Mouse (Mus musculus) limb, embryonic 13.5 days (tissue): Measurements from ENCODE around the gene Olfr895. TPM values are rescaled to one million over a fixed set of nuclear protein-coding genes. Genes with fewer than 3 reads are reported as not detected.

Experiments used
- ATAC-seq: fragments of 200-750 bp; cut with Nextera tagmentation; 2 replicates; pipeline ENCODE4 v1.8.0; 2017; ENCODE audit warnings: low read depth, moderate number of reproducible peaks, moderate TSS enrichment; ENCODE audit not compliant: low FRiP score
- H3K27ac ChIP-seq: fragments of 300-500 bp; sonication (generic); 2 replicates; pipeline ENCODE4 v1.5.1; 2015; ENCODE audit warnings: inconsistent platforms, mild to moderate bottlenecking, moderate library complexity
- H3K27me3 ChIP-seq: fragments of 300-500 bp; sonication (generic); 2 replicates; pipeline ENCODE4 v1.6.1; 2015; ENCODE audit warnings: mild to moderate bottlenecking, inconsistent platforms
- H3K36me3 ChIP-seq: fragments of 300-500 bp; sonication (generic); 2 replicates; pipeline ENCODE4 v1.6.1; 2015; ENCODE audit warnings: inconsistent platforms, mild to moderate bottlenecking, moderate library complexity
- H3K4me1 ChIP-seq: fragments of 300-500 bp; sonication (generic); 2 replicates; pipeline ENCODE4 v1.6.1; 2015; ENCODE audit warnings: inconsistent platforms
- H3K4me2 ChIP-seq: fragments of 300-500 bp; sonication (generic); replicated peaks from 2 replicates; pipeline ENCODE4 v1.6.1; 2015; ENCODE audit warnings: inconsistent platforms, mild to moderate bottlenecking, moderate library complexity
- H3K4me3 ChIP-seq: fragments of 300-500 bp; sonication (generic); 2 replicates; pipeline ENCODE4 v1.5.1; 2015; ENCODE audit warnings: moderate library complexity, mild to moderate bottlenecking, inconsistent platforms
- H3K9ac ChIP-seq: fragments of 300-500 bp; sonication (generic); 2 replicates; pipeline ENCODE4 v1.6.1; 2015; ENCODE audit warnings: mild to moderate bottlenecking, inconsistent platforms
- H3K9me3 ChIP-seq: fragments of 300-500 bp; sonication (generic); 2 replicates; pipeline ENCODE4 v1.6.1; 2016; ENCODE audit warnings: inconsistent platforms
- WGBS: fragments of 180-500 bp; shearing (Covaris S2); methylation state at CpG from one replicate; pipeline ENCODE4 v1.1.7; 2015; 5-methylcytosine and 5-hydroxymethylcytosine counted together
- polyA plus RNA-seq: library from polyadenylated mRNA; unstranded; fragments of >200 nt; fragmentation: Nextera tagmentation; extraction: Ambion mirVana; gene quantifications from 2 replicates; pipeline ENCODE4 v1.2.1, GENCODE M21; 2015

The Olfr895 gene
- not detected in 2 replicates for polyA plus RNA-seq

- no peak within 1 kb of the TSS for H3K4me3 ChIP-seq
- no peaks in the 10 kb centered on the region for H3K27me3 ChIP-seq
- H3K9me3 ChIP-seq, result no peaks in the 10 kb centered on the region
- H3K4me2 ChIP-seq, result no peak within 1 kb of the TSS
- H3K27ac ChIP-seq, result no peak within 1 kb of the TSS
- H3K9ac ChIP-seq, result no peak within 1 kb of the TSS
- H3K4me1 ChIP-seq, result no peaks in the 10 kb centered on the region
- ATAC-seq, result no peak
- no peaks in the 10 kb centered on the region for H3K36me3 ChIP-seq
These were observed at the start of gene Olfr895 for GRCm38 (mm10) chr9:38267551-38267950. Gene Olfr895 (plus strand): TSS chr9:38267851.

GRCm38 (mm10) chr9:38252474-38252873 is 15.2 kb upstream of the Olfr895 start, which contains the start of gene Olfr143:
Gene Olfr143 (plus strand): TSS chr9:38252774.
- Histone ChIP-seq H3K9ac (no peak within 1 kb of the TSS), H3K9me3 (no peaks in the 10 kb centered on the region), H3K36me3 (no peaks in the 10 kb centered on the region), H3K4me3 (no peak within 1 kb of the TSS), H3K4me1 (no peaks in the 10 kb centered on the region), H3K27me3 (no peaks in the 10 kb centered on the region), H3K27ac (no peak within 1 kb of the TSS), H3K4me2 (no peak within 1 kb of the TSS)
- ATAC-seq, result no peak

DNA sequence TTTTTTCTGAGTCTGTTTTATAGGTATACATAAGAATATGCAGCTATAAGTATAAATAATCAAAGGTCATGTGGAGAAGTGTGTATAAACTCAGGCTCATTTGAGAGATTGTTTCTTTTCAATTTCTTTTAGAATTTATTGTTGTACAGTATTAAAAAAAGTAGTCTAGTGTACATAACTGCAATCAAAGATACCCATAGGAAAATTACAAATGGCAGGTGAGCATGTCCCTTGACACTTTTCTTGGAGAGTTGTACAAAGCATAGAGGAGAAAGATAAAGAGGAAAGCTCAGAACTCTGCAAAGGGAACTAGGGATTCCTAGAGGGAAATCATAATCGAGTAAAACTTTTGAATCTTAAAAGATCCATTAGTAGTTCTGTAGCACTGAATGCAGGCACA is 23.2 kb downstream of the Olfr895 start, which contains the start of gene Olfr896-ps1:
Olfr896-ps1 (plus strand) TSS at position 301 of the 400 bp plus-strand sequence.
- no peak within 1 kb of the TSS for H3K9ac ChIP-seq
- no peaks in the 10 kb centered on the region for H3K9me3 ChIP-seq
- no peak within 1 kb of the TSS for H3K4me3 ChIP-seq
- no peaks in the 10 kb centered on the region for H3K4me1 ChIP-seq
- H3K27me3 ChIP-seq, result no peaks in the 10 kb centered on the region
- 90% methylated on average over 1 of the region's 1 CpGs for WGBS
- no peaks in the 10 kb centered on the region for H3K36me3 ChIP-seq
- no peak for ATAC-seq
- H3K27ac ChIP-seq, result no peak within 1 kb of the TSS
- H3K4me2 ChIP-seq, result no peak within 1 kb of the TSS

Other genes starting within 250 kb of the Olfr895 start
- not detected in 2 replicates for gene Olfr883, start 242.0 kb upstream of the Olfr895 start, polyA plus RNA-seq
- gene Olfr884, start 221.3 kb upstream of the Olfr895 start, polyA plus RNA-seq, result not detected in 2 replicates
- gene Olfr885, start 206.5 kb upstream of the Olfr895 start, polyA plus RNA-seq, result not detected in 2 replicates
- gene Olfr887, start 183.8 kb upstream of the Olfr895 start, polyA plus RNA-seq, result not detected in 2 replicates
- gene Olfr888, start 159.7 kb upstream of the Olfr895 start, polyA plus RNA-seq, result not detected in 2 replicates
- gene Olfr889, start 152.7 kb upstream of the Olfr895 start, polyA plus RNA-seq, result 0.04 and 0.06 TPM in 2 replicates
- gene Olfr890, start 125.3 kb upstream of the Olfr895 start, polyA plus RNA-seq, result not detected in 2 replicates
- not detected in 2 replicates for gene Olfr891, start 87.0 kb upstream of the Olfr895 start, polyA plus RNA-seq
- gene Olfr893, start 59.5 kb upstream of the Olfr895 start, polyA plus RNA-seq, result not detected in 2 replicates
- gene Olfr894, start 49.8 kb upstream of the Olfr895 start, polyA plus RNA-seq, result not detected in 2 replicates
- not detected in 2 replicates for gene Olfr143, start 15.1 kb upstream of the Olfr895 start, polyA plus RNA-seq
- not detected in 2 replicates for gene Olfr896-ps1, start 23.3 kb downstream of the Olfr895 start, polyA plus RNA-seq
- gene Olfr25, start 61.2 kb downstream of the Olfr895 start, polyA plus RNA-seq, result not detected in 2 replicates
- not detected in 2 replicates for gene Olfr898, start 80.6 kb downstream of the Olfr895 start, polyA plus RNA-seq
- gene Olfr250, start 99.0 kb downstream of the Olfr895 start, polyA plus RNA-seq, result not detected in 2 replicates
- not detected in 2 replicates for gene Olfr251, start 109.2 kb downstream of the Olfr895 start, polyA plus RNA-seq
- not detected in 2 replicates for gene Olfr147, start 133.8 kb downstream of the Olfr895 start, polyA plus RNA-seq
- not detected in 2 replicates for gene Olfr901, start 161.6 kb downstream of the Olfr895 start, polyA plus RNA-seq
- not detected in 2 replicates for gene Olfr902, start 179.8 kb downstream of the Olfr895 start, polyA plus RNA-seq
- not detected in 2 replicates for gene Olfr904, start 195.3 kb downstream of the Olfr895 start, polyA plus RNA-seq
- gene Olfr905, start 203.3 kb downstream of the Olfr895 start, polyA plus RNA-seq, result not detected in 2 replicates
- not detected in 2 replicates for gene Olfr906, start 219.2 kb downstream of the Olfr895 start, polyA plus RNA-seq
- gene Olfr907, start 227.9 kb downstream of the Olfr895 start, polyA plus RNA-seq, result not detected in 2 replicates